Mouse (Mus musculus) naive thymus-derived CD4-positive, alpha-beta T cell, adult 5 months (primary cell): Measurements from ENCODE around the gene Tox2. TPM values are rescaled to one million over a fixed set of nuclear protein-coding genes. Genes with fewer than 3 reads are reported as not detected.

ENCODE experiments used
- polyA plus RNA-seq: library from polyadenylated mRNA; unstranded; fragments of 100-300 nt; shearing (Covaris generic); gene quantifications from one replicate; pipeline ENCODE4 v1.2.1, GENCODE M21; 2017

The Tox2 gene
- polyA plus RNA-seq, result 0.29 TPM

DNA sequence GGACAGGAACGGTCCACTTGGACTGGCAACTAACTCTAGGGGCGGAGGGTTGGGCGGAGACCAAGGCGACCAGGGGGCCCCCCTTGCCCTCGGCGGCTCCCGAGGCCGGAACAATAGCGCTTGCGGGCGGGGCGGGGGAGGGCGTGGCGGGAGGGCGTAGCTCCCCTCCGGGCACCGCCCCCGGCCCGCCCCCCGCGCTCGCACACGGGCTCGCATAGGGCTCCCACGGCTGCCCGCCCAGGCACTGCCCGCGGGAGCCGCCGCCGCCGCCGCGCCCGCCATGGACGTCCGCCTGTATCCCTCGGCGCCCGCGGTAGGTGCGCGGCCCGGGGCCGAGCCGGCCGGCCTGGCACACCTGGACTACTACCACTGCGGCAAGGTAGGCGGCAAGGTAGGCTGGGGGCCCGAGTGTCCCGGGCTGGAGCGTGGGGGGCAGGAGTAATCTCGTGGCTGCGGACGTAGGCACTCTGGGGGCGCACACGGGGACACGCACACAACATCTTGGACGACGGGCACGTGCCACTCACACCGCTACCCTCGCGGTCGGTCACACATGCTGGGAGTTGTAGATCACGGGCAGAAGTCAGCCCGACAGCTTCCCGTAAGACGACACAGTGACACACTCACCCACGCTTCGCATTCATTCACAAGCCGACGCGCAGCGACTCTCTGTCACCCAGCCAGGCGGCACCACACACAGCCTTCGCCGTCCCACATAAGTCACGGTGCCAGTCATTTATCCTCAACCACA, at the start of gene Tox2:
Gene Tox2 (plus strand): TSS at position 242 of the 751 bp plus-strand sequence.

Other genes starting within 250 kb of the Tox2 start
- not detected for gene Sgk2, start 215.8 kb upstream of the Tox2 start, polyA plus RNA-seq
- gene Ift52, start 185.8 kb upstream of the Tox2 start, polyA plus RNA-seq, result 25.7 TPM
- gene Mybl2, start 148.4 kb upstream of the Tox2 start, polyA plus RNA-seq, result 2.8 TPM
- not detected for gene Gtsf1l, start 115.3 kb upstream of the Tox2 start, polyA plus RNA-seq
- not detected for gene Jph2, start 194.9 kb downstream of the Tox2 start, polyA plus RNA-seq
- gene Oser1, start 221.6 kb downstream of the Tox2 start, polyA plus RNA-seq, result 255 TPM
- gene Gdap1l1, start 235.4 kb downstream of the Tox2 start, polyA plus RNA-seq, result not detected